Mouse (Mus musculus) erythroblast, embryonic 14.5 days (primary cell): ENCODE results near the gene L1cam. TPM values are rescaled to one million over a fixed set of nuclear protein-coding genes. Genes with fewer than 3 reads are reported as not detected.

ENCODE experiments used
- H3K27me3 ChIP-seq: 2 replicates; pipeline ENCODE4 v1.6.1; 2012; ENCODE audit warnings: inconsistent platforms; ENCODE audit not compliant: control insufficient read depth
- H3K36me3 ChIP-seq: 2 replicates; pipeline ENCODE4 v1.6.1; 2012; ENCODE audit warnings: mild to moderate bottlenecking, inconsistent platforms; ENCODE audit not compliant: control insufficient read depth
- H3K4me1 ChIP-seq: 2 replicates; pipeline ENCODE4 v1.6.1; 2012; ENCODE audit warnings: inconsistent platforms; ENCODE audit not compliant: control insufficient read depth
- H3K4me3 ChIP-seq: replicated peaks from 2 replicates; pipeline ENCODE3; 2012; ENCODE audit warnings: moderate library complexity, mild to moderate bottlenecking, inconsistent platforms
- H3K9me3 ChIP-seq: 2 replicates; pipeline ENCODE4 v1.6.1; 2012; ENCODE audit warnings: low read length, inconsistent platforms, mixed read lengths; ENCODE audit not compliant: control insufficient read depth
- GATA1 ChIP-seq: IDR thresholded peaks from 2 replicates; pipeline ENCODE4 v1.6.1; 2012; ENCODE audit warnings: low read length, inconsistent platforms, mixed read lengths
- TAL1 ChIP-seq: IDR thresholded peaks from 3 replicates; pipeline ENCODE4 v1.6.1; 2012; ENCODE audit warnings: low read length, inconsistent platforms, mixed read lengths
- polyA plus RNA-seq: library from polyadenylated mRNA; stranded (reverse); fragments of >175 nt; gene quantifications from 2 replicates; pipeline ENCODE4 v1.2.3, GENCODE M21; 2012

L1cam gene
- polyA plus RNA-seq, 1 experiment, result 0.09 TPM

DNA sequence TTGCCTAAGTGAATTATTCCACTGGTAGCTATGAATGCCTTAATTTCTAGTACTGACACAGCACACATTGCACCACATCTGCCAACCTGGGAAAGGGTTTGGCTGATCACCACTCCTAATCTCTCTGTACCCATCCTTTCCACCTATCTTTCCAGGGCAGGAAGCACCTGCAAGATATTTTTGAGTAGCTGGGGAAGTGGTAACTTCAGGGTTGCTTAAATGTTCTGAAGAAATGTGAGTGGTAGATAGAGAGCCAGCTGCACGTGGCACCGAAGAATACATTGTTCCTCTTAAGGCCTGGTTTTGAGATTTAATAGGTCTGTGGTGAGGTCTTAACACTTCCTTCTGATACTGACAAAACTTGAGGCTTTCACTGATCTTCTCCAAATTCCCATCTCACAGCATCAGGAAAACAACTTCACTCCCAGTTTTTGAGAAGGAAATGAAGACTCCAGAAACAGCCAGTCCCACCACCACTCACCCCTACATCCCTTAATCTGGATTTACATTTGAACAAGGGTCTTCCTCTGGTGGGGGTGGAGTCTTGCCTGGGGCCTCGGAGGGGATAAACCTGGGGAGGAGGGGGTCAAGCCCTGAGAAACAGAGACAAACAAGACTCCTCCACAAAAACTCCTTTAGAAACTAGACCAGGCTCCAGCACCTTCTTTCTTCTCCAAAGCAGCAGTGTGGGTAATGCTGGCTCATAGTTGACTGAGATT, 79.2 kb downstream of the L1cam start:
- TF ChIP-seq TAL1 (no peak), GATA1 (no peak)
- H3K9me3 ChIP-seq, result no peaks in the 10 kb centered on the region
- no peaks in the 10 kb centered on the region for H3K4me1 ChIP-seq
- H3K27me3 ChIP-seq, result peaks cover 15% of the 10 kb centered on the region
- no peaks in the 10 kb centered on the region for H3K36me3 ChIP-seq
- no peak overlapping the region for H3K4me3 ChIP-seq

- Histone ChIP-seq H3K4me3 (no peak overlapping the region), H3K27me3 (peaks cover 11% of the 10 kb centered on the region), H3K4me1 (no peaks in the 10 kb centered on the region), H3K9me3 (no peaks in the 10 kb centered on the region), H3K36me3 (no peaks in the 10 kb centered on the region)
- TF ChIP-seq GATA1, result no peak
- no peak for TF ChIP-seq TAL1
Observed at GRCm38 (mm10) chrX:73815072-73815471, 80.8 kb downstream of the L1cam start.

DNA sequence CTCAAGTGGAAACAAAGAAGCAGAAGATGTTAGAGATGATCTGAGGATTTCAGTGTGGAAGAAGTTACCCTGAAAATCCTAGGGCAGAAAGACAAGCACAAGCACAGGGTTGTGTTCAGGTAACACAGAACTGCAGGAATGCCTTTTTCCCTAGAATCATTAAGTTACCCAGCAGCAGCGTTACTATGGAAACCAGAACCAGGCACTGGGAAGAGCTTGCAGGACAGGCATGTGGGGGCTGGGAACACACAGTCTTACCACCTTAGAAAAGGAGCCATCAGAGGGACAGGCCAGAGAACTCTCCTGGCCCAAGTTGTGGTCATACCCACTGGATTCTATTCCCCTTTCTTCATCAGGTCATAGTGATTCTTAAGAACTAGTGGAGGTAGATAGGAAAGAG, 90.1 kb downstream of the L1cam start:
- Histone ChIP-seq H3K4me3 (no peak overlapping the region), H3K27me3 (peaks cover under 1% of the 10 kb centered on the region; the same call in 1 of the 2 replicates), H3K4me1 (no peaks in the 10 kb centered on the region), H3K36me3 (no peaks in the 10 kb centered on the region), H3K9me3 (no peaks in the 10 kb centered on the region)
- no peak for TF ChIP-seq GATA1
- TF ChIP-seq TAL1, result no peak

Other genes starting within 250 kb of the L1cam start
- gene Pnck, start 236.0 kb downstream of the L1cam start, polyA plus RNA-seq, result not detected in 2 replicates
- gene Slc6a8, start 223.0 kb downstream of the L1cam start, polyA plus RNA-seq, result not detected in 2 replicates
- gene Bcap31, start 179.9 kb downstream of the L1cam start, polyA plus RNA-seq, result 1.6 and 1.8 TPM in 2 replicates
- gene Abcd1, start 179.5 kb downstream of the L1cam start, polyA plus RNA-seq, result 1.6 and 2.2 TPM in 2 replicates
- gene Plxnb3, start 139.0 kb downstream of the L1cam start, polyA plus RNA-seq, result not detected in 2 replicates
- not detected in 2 replicates for gene Srpk3, start 121.7 kb downstream of the L1cam start, polyA plus RNA-seq
- gene Idh3g, start 109.2 kb downstream of the L1cam start, polyA plus RNA-seq, result 4.3 and 5.1 TPM in 2 replicates
- 2.6 and 3.5 TPM in 2 replicates for gene Ssr4, start 109.1 kb downstream of the L1cam start, polyA plus RNA-seq
- gene Pdzd4, start 71.1 kb downstream of the L1cam start, polyA plus RNA-seq, result 0.02 TPM in 1 of 2 replicates, not detected in the other
- gene Avpr2, start 4.0 kb downstream of the L1cam start, polyA plus RNA-seq, result not detected in 2 replicates
- gene Arhgap4, start 25.8 kb upstream of the L1cam start, polyA plus RNA-seq, result 0.27 and 0.38 TPM in 2 replicates
- 17.2 and 21.3 TPM in 2 replicates for gene Naa10, start 25.8 kb upstream of the L1cam start, polyA plus RNA-seq
- gene Renbp, start 34.7 kb upstream of the L1cam start, polyA plus RNA-seq, result 0.91 and 3.1 TPM in 2 replicates
- gene Hcfc1, start 70.3 kb upstream of the L1cam start, polyA plus RNA-seq, result 13.7 and 22.5 TPM in 2 replicates
- gene Irak1, start 127.8 kb upstream of the L1cam start, polyA plus RNA-seq, result 16.2 and 16.9 TPM in 2 replicates
- not detected in 2 replicates for gene Opn1mw, start 231.4 kb upstream of the L1cam start, polyA plus RNA-seq
- 4.4 and 5.4 TPM in 2 replicates for gene Mecp2, start 239.3 kb upstream of the L1cam start, polyA plus RNA-seq